ENCODE assay signal across 8 mouse cellular contexts in genomic region chr5:135903058-135903457, GRCm38 (mm10). TPM values are rescaled to one million over a fixed set of nuclear protein-coding genes. Genes with fewer than 3 reads are reported as not detected.
DNase-seq lines count a peak whose midpoint lies in the region; ATAC-seq and TF ChIP-seq lines count a peak whose summit lies in the region.

No protein-coding gene starts in this region.

- intact Hi-C loops in heart, adult 2 months (cut with DNase I) = loop anchor here (2.0 to 5.0 kb wide), 2 partner anchors 26 to 144 kb away; no protein-coding TSS in a partner anchor
- intact Hi-C loops in heart, postnatal 36 days (cut with DNase I) = loop anchor here (2.0 to 5.0 kb wide), 2 partner anchors 60 to 79 kb away; partner anchors contain the start of gene Zp3

- no peaks in the 10 kb centered on the region for H3K79me2 ChIP-seq in heart, adult 2 months (replicated peaks; ENCODE audit: control insufficient read depth, insufficient read depth, low read length)

- no peak for TF ChIP-seq CTCF in heart, adult 2 months (IDR thresholded peaks at IDR 0.05)
- no peak for TF ChIP-seq CTCF in E14TG2a.4 (conservative IDR thresholded peaks at IDR 0.05; ENCODE audit: low read length)
- TF ChIP-seq CTCF in forebrain, postnatal 0 days (IDR thresholded peaks at IDR 0.05; ENCODE audit: low read depth) = no peak

- H3K27me3 ChIP-seq in heart, adult 2 months (ENCODE audit: control insufficient read depth, insufficient read depth, low read length) = no peaks in the 10 kb centered on the region
- no peaks in the 10 kb centered on the region for H3K27me3 ChIP-seq in E14TG2a.4 (ENCODE audit: insufficient read depth, low read length)
- H3K27me3 ChIP-seq in forebrain, postnatal 0 days (ENCODE audit: insufficient read depth, low read length) = no peaks in the 10 kb centered on the region
- no peaks in the 10 kb centered on the region for H3K27me3 ChIP-seq in liver, embryonic 16.5 days (ENCODE audit: control insufficient read depth, insufficient read depth, low read depth, low read length)

- peak overlapping the region; percentile 72 for H3K4me2 ChIP-seq in forebrain, postnatal 0 days (ENCODE audit: low read depth)
- peak overlapping the region; percentile 64 for H3K4me2 ChIP-seq in liver, embryonic 16.5 days (ENCODE audit: low read depth, low read length)

- no peak for TF ChIP-seq POLR2A in heart, adult 2 months (IDR thresholded peaks at IDR 0.05; ENCODE audit: insufficient read depth, low read depth, low read length)

- TF ChIP-seq EP300 in heart, adult 2 months (IDR thresholded peaks at IDR 0.05; ENCODE audit: insufficient read depth, low read depth, low read length) = no peak

- 37% methylated on average over 7 of the region's 7 CpGs for WGBS in heart, adult 2 months
- WGBS in forebrain, postnatal 0 days = 20% methylated on average over 7 of the region's 7 CpGs
- WGBS in liver, embryonic 16.5 days (ENCODE audit: insufficient replicate concordance) = 36% methylated on average over 7 of the region's 7 CpGs

- H3K9ac ChIP-seq in heart, adult 2 months (ENCODE audit: low read depth, low read length) = no peak overlapping the region
- H3K9ac ChIP-seq in forebrain, postnatal 0 days = peak overlapping the region; percentile 66
- no peak overlapping the region for H3K9ac ChIP-seq in liver, embryonic 16.5 days (ENCODE audit: low read depth, low read length)

- peak overlapping the region; percentile 61; the same call in 1 of the 2 replicates for H3K27ac ChIP-seq in heart, adult 2 months
- peak overlapping the region; percentile 89 for H3K27ac ChIP-seq in forebrain, postnatal 0 days (ENCODE audit: low read depth, low read length)
- H3K27ac ChIP-seq in liver, embryonic 16.5 days (ENCODE audit: low read length) = no peak overlapping the region

- no peaks in the 10 kb centered on the region; the same call in 1 of the 2 replicates for H3K36me3 ChIP-seq in heart, adult 2 months (ENCODE audit: control insufficient read depth, insufficient read depth, low read length)
- H3K36me3 ChIP-seq in E14TG2a.4 (ENCODE audit: insufficient read depth, low read length) = peaks cover 40% of the 10 kb centered on the region
- no peaks in the 10 kb centered on the region for H3K36me3 ChIP-seq in forebrain, postnatal 0 days (ENCODE audit: insufficient read depth)
- no peaks in the 10 kb centered on the region; the same call in 1 of the 2 replicates for H3K36me3 ChIP-seq in liver, embryonic 16.5 days (ENCODE audit: control insufficient read depth, insufficient read depth)

- H3K4me1 ChIP-seq in heart, adult 2 months (ENCODE audit: control insufficient read depth, insufficient read depth, low read length) = peaks cover 6% of the 10 kb centered on the region
- H3K4me1 ChIP-seq in E14TG2a.4 (replicated peaks; ENCODE audit: low read depth, low read length) = peaks cover 87% of the 10 kb centered on the region
- 0 out of 2 replicates have a peak, but pooled peaks cover 11% of the 10 kb centered on the region for H3K4me1 ChIP-seq in forebrain, postnatal 0 days (ENCODE audit: insufficient read depth)
- peaks cover 32% of the 10 kb centered on the region for H3K4me1 ChIP-seq in liver, embryonic 16.5 days (ENCODE audit: control insufficient read depth, low read depth, low read length)

- peak; percentile 2; the same call in 1 of the 2 replicates for ATAC-seq in forebrain, postnatal 0 days
- ATAC-seq in liver, embryonic 16.5 days (ENCODE audit: low read depth) = no peak

- peak overlapping the region; percentile 48; the same call in 1 of the 2 replicates for H3K4me3 ChIP-seq in heart, adult 2 months
- peak overlapping the region; percentile 72 for H3K4me3 ChIP-seq in E14TG2a.4 (replicated peaks; ENCODE audit: low read length)
- peak overlapping the region; percentile 36 for H3K4me3 ChIP-seq in forebrain, postnatal 0 days (ENCODE audit: low read depth, low read length)
- H3K4me3 ChIP-seq in liver, embryonic 16.5 days (ENCODE audit: low read depth, low read length) = no peak overlapping the region; the same call in 1 of the 2 replicates

- no peak for DNase-seq in heart, adult 2 months
- no peak for DNase-seq in heart, postnatal 36 days
- no peak for DNase-seq in forebrain, postnatal 0 days
- DNase-seq in spleen, postnatal 4 days (ENCODE audit: low spot score in 2 of 2) = no peak
- DNase-seq in ovary, postnatal 10 days (ENCODE audit: low spot score) = no peak
- no peak for DNase-seq in cerebellum, adult 8-10 months

- H3K9me3 ChIP-seq in E14TG2a.4 (ENCODE audit: low read length) = no peaks in the 10 kb centered on the region
- no peaks in the 10 kb centered on the region for H3K9me3 ChIP-seq in forebrain, postnatal 0 days (ENCODE audit: low read length)
- no peaks in the 10 kb centered on the region for H3K9me3 ChIP-seq in liver, embryonic 16.5 days (replicated peaks; ENCODE audit: control insufficient read depth, low read length)

RNA-seq across cellular contexts. Expression of gene Hspb1, which starts 15.3 kb away (rescaled TPM):
- 100 to 1,000 TPM; 434 to 446 TPM for total RNA-seq in heart, adult 2 months (2021)
- polyA plus RNA-seq in heart, adult 2 months (2012; rRNA removed) = 427 and 635 TPM in 2 replicates
- 100 to 1,000 TPM; 406 to 459 TPM for total RNA-seq in heart, postnatal 36 days (2021)
- 9.8 and 11.5 TPM in 2 replicates for total RNA-seq in forebrain, postnatal 0 days (2014; rRNA removed)
- polyA plus RNA-seq in forebrain, postnatal 0 days (2015; fragmentation: Nextera tagmentation; extraction: Ambion mirVana) = 9.2 and 11.2 TPM in 2 replicates
- polyA plus RNA-seq in liver, embryonic 16.5 days (2015; fragmentation: Nextera tagmentation; extraction: Ambion mirVana) = 9.8 and 19.9 TPM in 2 replicates

RNA-seq across cellular contexts. Expression of gene Ywhag, which starts 31.4 kb away (rescaled TPM):
- total RNA-seq in heart, adult 2 months (2021) = 100 to 1,000 TPM; 275 to 304 TPM
- 99.0 and 116 TPM in 2 replicates for polyA plus RNA-seq in heart, adult 2 months (2012; rRNA removed)
- total RNA-seq in heart, postnatal 36 days (2021) = 100 to 1,000 TPM; 279 to 282 TPM
- total RNA-seq in forebrain, postnatal 0 days (2014; rRNA removed) = 220 and 286 TPM in 2 replicates
- 603 and 867 TPM in 2 replicates for polyA plus RNA-seq in forebrain, postnatal 0 days (2015; fragmentation: Nextera tagmentation; extraction: Ambion mirVana)
- polyA plus RNA-seq in liver, embryonic 16.5 days (2015; fragmentation: Nextera tagmentation; extraction: Ambion mirVana) = 59.2 and 60.1 TPM in 2 replicates

Comparison
In these comparisons a context has a peak if more than half of its experiments do, and no peak if none do; other contexts are left out.
1. RNA of gene Hspb1, which starts 15.3 kb away (total RNA-seq): 406 to 459 TPM in heart, postnatal 36 days and 434 to 446 TPM in heart, adult 2 months; 9.8 to 11.5 TPM in forebrain, postnatal 0 days; every median in the first group is over 10 times any median in the second.